19 mouse cellular contexts compared by ENCODE assay signal in genomic region chr15:10701571-10701970, GRCm38 (mm10).
"Had no signal": no experiment of that assay in that cellular context is flagged by ENCODE, and none has a peak within 500 bp of the region (broad histone marks: within the 10 kb centered on the region; RNA-seq: fewer than 3 reads in every experiment).

No protein-coding gene starts in this region.

- DNase-seq: kidney, adult 2 months; kidney, postnatal 25 days; layer of hippocampus, adult 9-11 months; liver; lung, adult 18-20 months; thymus, adult 18-20 months; thymus, postnatal 36 days had no signal

- H3K4me2 ChIP-seq: limb, embryonic 13.5 days; liver, embryonic 12.5 days; liver, embryonic 15.5 days; midbrain, embryonic 13.5 days; neural tube, embryonic 13.5 days had no signal

- H3K4me3 ChIP-seq: layer of hippocampus, adult 2 months; limb, embryonic 10.5 days; limb, embryonic 13.5 days; liver, embryonic 12.5 days; liver, embryonic 15.5 days; megakaryocyte, embryonic 14.5 days; midbrain, embryonic 10.5 days; midbrain, embryonic 13.5 days; myocyte; neural tube, embryonic 13.5 days had no signal

- H3K36me3 ChIP-seq: liver, embryonic 12.5 days; liver, embryonic 15.5 days; midbrain, embryonic 13.5 days; neural tube, embryonic 13.5 days had no signal

- H3K27me3 ChIP-seq: limb, embryonic 13.5 days; liver, embryonic 12.5 days; liver, embryonic 15.5 days; megakaryocyte, embryonic 14.5 days; midbrain, embryonic 13.5 days; neural tube, embryonic 13.5 days had no signal

- H3K9ac ChIP-seq: limb, embryonic 13.5 days; liver, embryonic 12.5 days; liver, embryonic 15.5 days; midbrain, embryonic 13.5 days; neural tube, embryonic 13.5 days had no signal

- ATAC-seq: liver, embryonic 12.5 days; midbrain, embryonic 13.5 days; midbrain, embryonic 16.5 days had no signal

- H3K27ac ChIP-seq: kidney, postnatal 0 days; layer of hippocampus, adult 2 months; limb, embryonic 10.5 days; limb, embryonic 13.5 days; liver, embryonic 12.5 days; liver, embryonic 15.5 days; midbrain, embryonic 10.5 days; midbrain, embryonic 13.5 days; neural tube, embryonic 13.5 days had no signal

- H3K9me3 ChIP-seq: limb, embryonic 10.5 days; limb, embryonic 13.5 days; liver, embryonic 12.5 days; liver, embryonic 15.5 days; megakaryocyte, embryonic 14.5 days; midbrain, embryonic 10.5 days; midbrain, embryonic 13.5 days; neural tube, embryonic 13.5 days had no signal

- H3K4me1 ChIP-seq: liver, embryonic 15.5 days had no signal
